Mouse (Mus musculus) liver, embryonic 13.5 days (tissue): ENCODE results near the gene Dpep1. TPM values are rescaled to one million over a fixed set of nuclear protein-coding genes. Genes with fewer than 3 reads are reported as not detected.
A peak's percentile ranks its signal among the peaks of the same experiment; 100 is the strongest.

Experiments used
- ATAC-seq: fragments of 200-750 bp; cut with Nextera tagmentation; 2 replicates; pipeline ENCODE4 v1.8.0; 2017; ENCODE audit warnings: low read depth, mild to moderate bottlenecking, moderate number of reproducible peaks, moderate library complexity
- DNase-seq: peaks from one replicate; pipeline ENCODE4 v3.0.0; 2022
- H3K27ac ChIP-seq: fragments of 300-500 bp; sonication (generic); 2 replicates; pipeline ENCODE4 v1.5.1; 2015; ENCODE audit warnings: moderate library complexity, mild to moderate bottlenecking, inconsistent platforms
- H3K27me3 ChIP-seq: fragments of 300-500 bp; sonication (generic); 2 replicates; pipeline ENCODE4 v1.6.1; 2015; ENCODE audit warnings: mild to moderate bottlenecking, inconsistent platforms
- H3K36me3 ChIP-seq: fragments of 300-500 bp; sonication (generic); 2 replicates; pipeline ENCODE4 v1.6.1; 2015; ENCODE audit warnings: mild to moderate bottlenecking, inconsistent platforms
- H3K4me1 ChIP-seq: fragments of 300-500 bp; sonication (generic); replicated peaks from 2 replicates; pipeline ENCODE4 v1.6.1; 2015; ENCODE audit warnings: inconsistent platforms
- H3K4me2 ChIP-seq: fragments of 300-500 bp; sonication (generic); 2 replicates; pipeline ENCODE4 v1.6.1; 2015; ENCODE audit warnings: inconsistent platforms, mild to moderate bottlenecking, moderate library complexity
- H3K4me3 ChIP-seq: fragments of 300-500 bp; sonication (generic); replicated peaks from 2 replicates; pipeline ENCODE4 v1.5.1; 2015; ENCODE audit warnings: mild to moderate bottlenecking, inconsistent platforms
- H3K9ac ChIP-seq: fragments of 300-500 bp; sonication (generic); 2 replicates; pipeline ENCODE4 v1.6.1; 2015; ENCODE audit warnings: mild to moderate bottlenecking, inconsistent platforms
- H3K9me3 ChIP-seq: fragments of 300-500 bp; sonication (generic); replicated peaks from 2 replicates; pipeline ENCODE4 v1.6.1; 2016; ENCODE audit warnings: inconsistent platforms
- WGBS: fragments of 180-500 bp; shearing (Covaris S2); methylation state at CpG from one replicate; pipeline ENCODE4 v1.1.7; 2015; ENCODE audit not compliant: insufficient replicate concordance; 5-methylcytosine and 5-hydroxymethylcytosine counted together
- polyA plus RNA-seq: library from polyadenylated mRNA; unstranded; fragments of >200 nt; fragmentation: Nextera tagmentation; extraction: Ambion mirVana; gene quantifications from 2 replicates; pipeline ENCODE4 v1.2.1, GENCODE M21; 2015

Dpep1 gene
- polyA plus RNA-seq, 1 experiment from 2014 or later = 0.14 TPM

GRCm38 (mm10) chr8:123233760-123234159, 47.7 kb downstream of the Dpep1 start:
- Histone ChIP-seq H3K4me1 (peaks cover 23% of the 10 kb centered on the region), H3K4me2 (no peak overlapping the region), H3K9me3 (no peaks in the 10 kb centered on the region), H3K36me3 (0 out of 2 replicates have a peak, but pooled peaks cover 7% of the 10 kb centered on the region), H3K9ac (no peak overlapping the region), H3K27me3 (peaks cover 33% of the 10 kb centered on the region), H3K27ac (no peak overlapping the region), H3K4me3 (no peak overlapping the region)
- 79% methylated on average over 11 of the region's 11 CpGs for WGBS
- ATAC-seq (no peak), DNase-seq (no peak)

GRCm38 (mm10) chr8:123234918-123235519, 49.0 kb downstream of the Dpep1 start:
- Histone ChIP-seq H3K9ac (peak overlapping the region; percentile 68; the same call in 1 of the 2 replicates), H3K36me3 (no peaks in the 10 kb centered on the region), H3K27ac (no peak overlapping the region), H3K4me2 (peak overlapping the region; percentile 96), H3K27me3 (peaks cover 33% of the 10 kb centered on the region), H3K9me3 (no peaks in the 10 kb centered on the region), H3K4me3 (peak overlapping the region; percentile 68), H3K4me1 (peaks cover 23% of the 10 kb centered on the region)
- WGBS = 30% methylated on average over 13 of the region's 13 CpGs
- DNase-seq (no peak), ATAC-seq (no peak)

DNA sequence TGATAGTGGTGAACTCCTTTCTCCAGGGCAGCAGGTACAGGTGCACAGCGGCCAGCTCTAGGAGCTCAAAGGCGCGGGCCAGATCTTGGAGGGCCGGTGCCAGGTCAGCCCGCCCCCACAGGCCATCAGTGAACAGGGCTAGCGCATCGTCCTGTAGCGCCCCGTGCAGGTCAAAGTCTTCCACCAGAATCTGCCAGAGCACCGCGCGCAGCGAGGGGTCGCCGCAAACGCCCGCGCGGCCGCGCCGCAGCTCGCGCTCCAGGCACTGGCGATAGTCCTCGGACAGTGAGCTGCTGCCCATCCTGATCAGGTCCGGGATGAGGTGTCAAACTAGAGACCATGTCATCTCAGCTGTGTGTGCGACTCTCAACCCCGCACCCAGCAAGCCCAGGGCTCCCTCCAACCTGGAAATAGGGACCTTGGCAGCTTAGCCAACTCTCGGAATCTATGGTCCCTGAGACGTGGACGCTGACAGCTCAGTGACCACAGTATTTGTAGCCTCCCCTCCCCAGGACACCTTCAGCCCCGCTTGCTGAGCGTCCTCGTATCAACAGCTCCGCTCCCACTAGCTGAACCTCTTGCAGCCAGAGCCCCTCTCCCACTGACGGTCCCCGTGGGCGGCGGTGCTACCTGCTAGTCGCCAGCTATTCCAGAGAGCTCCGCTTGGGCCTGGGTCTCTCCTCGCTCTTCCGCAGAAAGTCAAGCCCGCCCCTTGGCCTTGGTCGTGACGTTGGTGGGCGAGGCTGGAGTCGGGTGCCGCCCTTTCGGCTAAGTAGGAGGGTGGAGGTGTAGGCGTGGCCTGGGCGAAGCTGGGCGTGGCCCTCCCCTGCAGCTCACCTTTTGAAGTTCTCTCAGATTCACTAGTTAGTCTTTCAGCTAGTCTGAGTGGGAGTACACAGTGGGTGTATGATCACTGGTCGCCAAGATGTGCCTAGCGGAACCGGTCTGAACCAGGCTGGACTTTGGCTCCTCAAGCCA, 49.8 kb downstream of the Dpep1 start, which contains the start of gene Spata2l:
Gene Spata2l, minus strand, starts transcription at position 714 of the 978 bp plus-strand sequence.
- 1% methylated on average over 57 of the region's 57 CpGs for WGBS
- ATAC-seq (peak; percentile 82), DNase-seq (peak; percentile 85)
- no peaks in the 10 kb centered on the region for H3K36me3 ChIP-seq
- peaks cover 33% of the 10 kb centered on the region for H3K27me3 ChIP-seq
- peaks cover 23% of the 10 kb centered on the region for H3K4me1 ChIP-seq
- peak within 1 kb of the TSS; percentile 68 for H3K9ac ChIP-seq
- H3K27ac ChIP-seq = no peak within 1 kb of the TSS
- H3K4me2 ChIP-seq = peak within 1 kb of the TSS; percentile 96
- no peaks in the 10 kb centered on the region for H3K9me3 ChIP-seq
- H3K4me3 ChIP-seq = peak within 1 kb of the TSS; percentile 68

GRCm38 (mm10) chr8:123239398-123239797, 53.4 kb downstream of the Dpep1 start:
- H3K9me3 ChIP-seq = no peaks in the 10 kb centered on the region
- H3K27me3 ChIP-seq = peaks cover 21% of the 10 kb centered on the region
- H3K4me2 ChIP-seq = no peak overlapping the region
- WGBS = 80% methylated on average over 10 of the region's 10 CpGs
- DNase-seq (no peak), ATAC-seq (no peak)
- no peak overlapping the region for H3K4me3 ChIP-seq
- H3K9ac ChIP-seq = no peak overlapping the region
- 0 out of 2 replicates have a peak, but pooled peaks cover under 1% of the 10 kb centered on the region for H3K36me3 ChIP-seq
- H3K4me1 ChIP-seq = peaks cover 23% of the 10 kb centered on the region
- H3K27ac ChIP-seq = no peak overlapping the region

DNA sequence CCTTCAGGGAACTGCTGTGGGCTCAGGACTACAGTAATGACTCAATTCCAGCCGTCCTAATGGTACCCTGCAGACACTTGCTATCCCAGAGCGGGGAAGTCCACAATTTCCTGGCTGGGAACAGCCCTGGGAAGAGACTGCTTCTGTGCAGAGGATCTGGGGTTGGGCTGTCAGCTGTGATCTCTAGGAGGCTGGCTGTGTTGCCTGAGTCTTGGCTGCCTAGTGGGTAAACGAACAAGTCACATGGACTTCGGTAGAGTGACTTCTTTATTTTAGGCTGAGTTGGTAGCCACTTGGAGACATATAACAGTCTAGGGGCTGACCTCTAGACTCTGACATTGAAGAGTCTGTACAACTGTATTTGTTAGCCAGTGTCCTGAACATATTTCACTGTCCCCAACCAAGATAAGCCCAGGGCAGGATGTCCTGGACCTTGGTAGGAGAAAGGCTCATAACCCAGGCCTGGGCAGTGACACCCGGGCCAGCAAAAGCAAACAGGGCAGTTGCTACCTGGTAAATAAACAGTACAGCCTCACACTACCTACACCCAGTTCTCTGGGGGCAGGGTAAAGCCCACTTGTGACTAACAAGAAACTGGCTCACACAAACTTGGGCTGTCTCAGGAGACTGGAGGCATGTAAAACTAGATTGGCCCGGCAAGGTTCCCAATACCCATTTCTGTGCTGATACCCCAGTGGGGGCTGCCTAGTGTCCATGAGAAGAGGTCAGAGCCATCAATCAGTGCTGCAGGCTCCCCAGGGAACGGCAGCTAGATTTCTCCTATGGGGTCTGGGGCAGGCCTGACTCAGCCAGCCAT, 56.3 kb downstream of the Dpep1 start:
- DNase-seq (no peak), ATAC-seq (0 out of 2 replicates have a peak, but pooled peaks have one; percentile 8)
- Histone ChIP-seq H3K9ac (no peak overlapping the region), H3K4me1 (no peaks in the 10 kb centered on the region; the same call in 1 of the 2 replicates), H3K9me3 (no peaks in the 10 kb centered on the region), H3K4me2 (no peak overlapping the region), H3K27ac (no peak overlapping the region), H3K27me3 (peaks cover 1% of the 10 kb centered on the region; the same call in 1 of the 2 replicates), H3K4me3 (no peak overlapping the region), H3K36me3 (peaks cover 18% of the 10 kb centered on the region; the same call in 1 of the 2 replicates)
- WGBS = 68% methylated on average over 7 of the region's 7 CpGs

DNA sequence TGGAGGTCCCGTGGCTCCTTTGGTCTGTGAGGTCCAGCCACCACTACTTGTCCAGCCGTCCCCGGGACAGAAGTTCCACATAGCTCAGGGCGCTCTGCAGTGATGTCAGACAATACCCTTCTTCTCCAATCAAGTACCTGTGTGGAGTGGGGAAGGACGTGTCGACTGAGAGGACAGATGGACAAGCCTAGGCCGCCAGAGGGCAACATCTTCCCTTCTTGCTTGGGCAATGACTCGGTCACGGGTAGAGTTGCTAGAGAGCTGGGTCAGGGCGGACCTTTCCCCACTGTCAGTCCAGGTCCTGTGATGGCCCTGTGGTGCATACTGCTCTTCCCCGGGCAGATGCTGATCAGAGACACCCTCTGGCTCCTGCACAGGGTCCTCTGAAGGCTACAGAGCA, 57.0 kb downstream of the Dpep1 start:
- H3K9ac ChIP-seq = no peak overlapping the region
- no peak overlapping the region for H3K4me2 ChIP-seq
- no peak overlapping the region for H3K4me3 ChIP-seq
- H3K9me3 ChIP-seq = no peaks in the 10 kb centered on the region
- DNase-seq = no peak
- no peaks in the 10 kb centered on the region for H3K27me3 ChIP-seq
- H3K4me1 ChIP-seq = no peaks in the 10 kb centered on the region; the same call in 1 of the 2 replicates
- peaks cover 25% of the 10 kb centered on the region for H3K36me3 ChIP-seq
- no peak for ATAC-seq
- H3K27ac ChIP-seq = no peak overlapping the region
- WGBS = 60% methylated on average over 11 of the region's 11 CpGs

DNA sequence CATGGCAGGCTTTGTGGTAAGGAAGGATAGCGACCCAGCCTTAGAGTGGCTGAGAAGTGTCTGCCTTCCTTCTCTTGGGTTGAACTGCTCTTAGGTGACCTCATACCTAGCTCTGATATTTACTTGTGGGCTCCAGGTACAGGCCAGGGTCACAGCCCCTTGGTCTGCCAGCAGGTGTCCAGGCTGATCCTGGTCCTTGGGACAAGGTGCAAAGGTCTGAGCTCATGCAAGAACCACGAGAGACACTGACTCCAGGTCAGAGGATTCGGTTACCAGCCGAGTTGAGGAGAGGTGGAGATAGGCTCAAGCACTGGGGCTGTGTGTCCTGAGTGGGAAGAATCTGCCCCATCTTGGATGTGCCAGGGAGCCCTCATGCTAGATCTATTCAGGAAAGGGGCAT, 58.3 kb downstream of the Dpep1 start:
- Histone ChIP-seq H3K36me3 (peaks cover 38% of the 10 kb centered on the region), H3K4me3 (no peak overlapping the region), H3K27ac (no peak overlapping the region), H3K4me1 (no peaks in the 10 kb centered on the region; the same call in 1 of the 2 replicates), H3K27me3 (no peaks in the 10 kb centered on the region), H3K9me3 (no peaks in the 10 kb centered on the region), H3K9ac (no peak overlapping the region), H3K4me2 (no peak overlapping the region)
- DNase-seq (no peak), ATAC-seq (no peak)
- 69% methylated on average over 4 of the region's 4 CpGs for WGBS

GRCm38 (mm10) chr8:123245543-123245942, 59.5 kb downstream of the Dpep1 start:
- H3K27me3 ChIP-seq = no peaks in the 10 kb centered on the region
- no peaks in the 10 kb centered on the region for H3K9me3 ChIP-seq
- DNase-seq (no peak), ATAC-seq (no peak)
- H3K36me3 ChIP-seq = peaks cover 46% of the 10 kb centered on the region
- no peaks in the 10 kb centered on the region; the same call in 1 of the 2 replicates for H3K4me1 ChIP-seq
- WGBS = 81% methylated on average over 12 of the region's 12 CpGs
- no peak overlapping the region for H3K27ac ChIP-seq
- no peak overlapping the region for H3K4me2 ChIP-seq
- H3K9ac ChIP-seq = no peak overlapping the region
- no peak overlapping the region for H3K4me3 ChIP-seq

- no peak overlapping the region for H3K9ac ChIP-seq
- H3K27me3 ChIP-seq = no peaks in the 10 kb centered on the region
- H3K4me3 ChIP-seq = no peak overlapping the region
- no peak overlapping the region for H3K4me2 ChIP-seq
- no peak for ATAC-seq
- WGBS = 85% methylated on average over 6 of the region's 6 CpGs
- DNase-seq = no peak
- no peak overlapping the region for H3K27ac ChIP-seq
- no peaks in the 10 kb centered on the region for H3K9me3 ChIP-seq
- peaks cover 3% of the 10 kb centered on the region for H3K4me1 ChIP-seq
- peaks cover 54% of the 10 kb centered on the region for H3K36me3 ChIP-seq
Observed at GRCm38 (mm10) chr8:123247748-123248147, 61.7 kb downstream of the Dpep1 start.

DNA sequence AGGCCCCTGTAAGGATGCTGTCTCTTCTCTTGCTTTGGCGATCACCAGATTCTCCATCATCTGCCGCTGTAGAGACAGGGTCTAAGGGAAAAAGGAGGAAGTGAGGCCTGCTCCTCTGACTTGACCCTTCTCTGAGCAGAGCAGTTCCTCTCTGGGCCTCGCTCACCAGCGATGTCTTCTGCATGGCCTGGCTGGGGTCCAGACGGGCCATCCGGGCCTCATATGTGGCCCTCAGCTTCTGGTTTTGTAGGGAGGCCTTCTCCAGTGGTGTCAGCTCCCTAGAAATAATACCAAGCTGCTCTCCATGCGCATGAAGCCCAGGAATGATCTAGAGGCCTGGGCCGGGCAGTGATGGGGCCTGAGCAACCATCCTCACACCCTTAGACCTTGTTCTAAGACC, 62.6 kb downstream of the Dpep1 start:
- H3K9ac ChIP-seq = no peak overlapping the region
- no peaks in the 10 kb centered on the region for H3K27me3 ChIP-seq
- 77% methylated on average over 8 of the region's 8 CpGs for WGBS
- H3K4me3 ChIP-seq = no peak overlapping the region
- H3K36me3 ChIP-seq = peaks cover 54% of the 10 kb centered on the region
- DNase-seq (no peak), ATAC-seq (no peak)
- no peak overlapping the region for H3K4me2 ChIP-seq
- H3K27ac ChIP-seq = no peak overlapping the region
- no peaks in the 10 kb centered on the region for H3K9me3 ChIP-seq
- H3K4me1 ChIP-seq = peaks cover 12% of the 10 kb centered on the region

- Histone ChIP-seq H3K27ac (no peak overlapping the region), H3K9ac (no peak overlapping the region), H3K4me1 (peaks cover 24% of the 10 kb centered on the region), H3K9me3 (no peaks in the 10 kb centered on the region), H3K36me3 (peaks cover 52% of the 10 kb centered on the region), H3K27me3 (no peaks in the 10 kb centered on the region), H3K4me2 (no peak overlapping the region), H3K4me3 (no peak overlapping the region)
- WGBS = 81% methylated on average over 5 of the region's 5 CpGs
- ATAC-seq = no peak
- DNase-seq = no peak
Observed at GRCm38 (mm10) chr8:123250940-123251339, 64.9 kb downstream of the Dpep1 start.
